Mouse (Mus musculus): ENCODE data around the gene Gjb3. TPM values are rescaled to one million over a fixed set of nuclear protein-coding genes. Genes with fewer than 3 reads are reported as not detected.

The Gjb3 gene
- total and polyA plus RNA-seq, 3 experiments = not detected

GRCm38 (mm10) chr4:127345000-127345399 is 14.4 kb upstream of the Gjb3 start:
- H3K4me2 ChIP-seq (ENCODE audit: insufficient read depth, low read depth, poor library complexity, severe bottlenecking) = no peak overlapping the region
- H3K9me3 ChIP-seq (replicated peaks; ENCODE audit: low read length) = no peaks in the 10 kb centered on the region
- no peak for DNase-seq (ENCODE audit: extremely low read depth)
- no peaks in the 10 kb centered on the region for H3K27me3 ChIP-seq (replicated peaks)
- no peak overlapping the region for H3K4me3 ChIP-seq (replicated peaks in 1 of 3; ENCODE audit: low read depth in 2 of 3, low read length in 2 of 3, poor library complexity in 1 of 3)
- no peaks in the 10 kb centered on the region for H3K36me3 ChIP-seq (replicated peaks in 1 of 2; ENCODE audit: control insufficient read depth in 1 of 2, insufficient read depth in 1 of 2, low read length in 1 of 2)
- no peak overlapping the region for H3K27ac ChIP-seq (ENCODE audit: insufficient read depth, low read depth)
- no peaks in the 10 kb centered on the region for H3K4me1 ChIP-seq (ENCODE audit: control insufficient read depth in 1 of 2, insufficient read depth in 2 of 2)
- H3K79me2 ChIP-seq (replicated peaks; ENCODE audit: control insufficient read depth, extremely low read depth, insufficient read depth, poor library complexity, severe bottlenecking) = no peaks in the 10 kb centered on the region
- dilution Hi-C loops (cut with MboI; ENCODE audit: extremely low pct_ligation_motif_present, extremely low pct_unique_long_range_greater_than_20kb, low sequenced_read_pairs) (no loop called here), in situ Hi-C loops (cut with MboI; ENCODE audit: low pct_ligation_motif_present, low pct_unique_long_range_greater_than_20kb, low sequenced_read_pairs) (no loop called here)
- no peak for TF ChIP-seq MEF2A (IDR thresholded peaks at IDR 0.05; ENCODE audit: borderline replicate concordance, low read depth, low read length)
- no peak for TF ChIP-seq MAX (IDR thresholded peaks at IDR 0.05; ENCODE audit: low read length)
- no peak for TF ChIP-seq SMC3 (IDR thresholded peaks at IDR 0.05; ENCODE audit: low read depth, low read length)
- TF ChIP-seq MAZ (IDR thresholded peaks at IDR 0.05; ENCODE audit: low read depth, low read length) = no peak
- TF ChIP-seq MAFK (IDR thresholded peaks at IDR 0.05; ENCODE audit: insufficient replicate concordance, low read length) = no peak
- TF ChIP-seq RCOR1 (conservative IDR thresholded peaks at IDR 0.05; ENCODE audit: low read depth, low read length) = no peak
- TF ChIP-seq GABPA (IDR thresholded peaks at IDR 0.05; ENCODE audit: insufficient replicate concordance, low read depth, low read length) = no peak
- no peak for TF ChIP-seq E2F4 (IDR thresholded peaks at IDR 0.05; ENCODE audit: insufficient replicate concordance, low read depth, low read length)
- TF ChIP-seq ELF1 (IDR thresholded peaks at IDR 0.05; ENCODE audit: low read depth, low read length) = no peak
- TF ChIP-seq CTCF (conservative IDR thresholded peaks at IDR 0.05 in 1 of 2, IDR thresholded peaks at IDR 0.05 in 1 of 2; ENCODE audit: low read depth in 2 of 2, low read length in 2 of 2) = no peak
- TF ChIP-seq RAD21 (IDR thresholded peaks at IDR 0.05; ENCODE audit: low read depth, low read length) = no peak
- TF ChIP-seq ZNF384 (IDR thresholded peaks at IDR 0.05; ENCODE audit: low read depth, low read length) = no peak
- TF ChIP-seq UBTF (IDR thresholded peaks at IDR 0.05; ENCODE audit: low read depth, low read length) = no peak
- no peak for TF ChIP-seq ZC3H11A (IDR thresholded peaks at IDR 0.05; ENCODE audit: low read depth, low read length)
- no peak for TF ChIP-seq USF2 (conservative IDR thresholded peaks at IDR 0.05; ENCODE audit: low read depth, low read length)
- TF ChIP-seq NRF1 (IDR thresholded peaks at IDR 0.05; ENCODE audit: low read depth, low read length) = no peak
- TF ChIP-seq SIN3A (IDR thresholded peaks at IDR 0.05; ENCODE audit: low read length) = no peak
- no peak for TF ChIP-seq PAX5 (IDR thresholded peaks at IDR 0.05; ENCODE audit: low read length)
- no peak for TF ChIP-seq TCF12 (IDR thresholded peaks at IDR 0.05; ENCODE audit: low read depth, low read length)
- no peak for TF ChIP-seq KAT2A (IDR thresholded peaks at IDR 0.05; ENCODE audit: insufficient replicate concordance, low read length)
- H3K9ac ChIP-seq (ENCODE audit: insufficient read depth, low read depth) = no peak overlapping the region

- no peak overlapping the region for H3K4me3 ChIP-seq (replicated peaks in 1 of 3; ENCODE audit: low read depth in 2 of 3, low read length in 2 of 3, poor library complexity in 1 of 3)
- TF ChIP-seq EP300 (IDR thresholded peaks at IDR 0.05; ENCODE audit: low read length) = no peak
- no peak for TF ChIP-seq UBTF (IDR thresholded peaks at IDR 0.05; ENCODE audit: low read depth, low read length)
- no peak for TF ChIP-seq ELF1 (IDR thresholded peaks at IDR 0.05; ENCODE audit: low read depth, low read length)
- TF ChIP-seq ZC3H11A (IDR thresholded peaks at IDR 0.05; ENCODE audit: low read depth, low read length) = no peak
- TF ChIP-seq PAX5 (IDR thresholded peaks at IDR 0.05; ENCODE audit: low read length) = no peak
- no peak for TF ChIP-seq E2F4 (IDR thresholded peaks at IDR 0.05; ENCODE audit: insufficient replicate concordance, low read depth, low read length)
- TF ChIP-seq BHLHE40 (IDR thresholded peaks at IDR 0.05; ENCODE audit: low read depth, low read length) = no peak
- TF ChIP-seq ZMIZ1 (IDR thresholded peaks at IDR 0.05; ENCODE audit: low read depth, low read length) = no peak
- no peak for TF ChIP-seq SMC3 (IDR thresholded peaks at IDR 0.05; ENCODE audit: low read depth, low read length)
- TF ChIP-seq JUN (IDR thresholded peaks at IDR 0.05; ENCODE audit: insufficient read depth, low read depth, low read length) = no peak
- no peak for TF ChIP-seq JUND (conservative IDR thresholded peaks at IDR 0.05; ENCODE audit: low read depth, low read length)
- no peak for TF ChIP-seq TBP (conservative IDR thresholded peaks at IDR 0.05; ENCODE audit: low read depth, low read length)
- no peak for TF ChIP-seq USF1 (IDR thresholded peaks at IDR 0.05; ENCODE audit: low read depth, low read length)
- TF ChIP-seq GABPA (IDR thresholded peaks at IDR 0.05; ENCODE audit: insufficient replicate concordance, low read depth, low read length) = no peak
- no peak for TF ChIP-seq TCF12 (IDR thresholded peaks at IDR 0.05; ENCODE audit: low read depth, low read length)
- no peak for TF ChIP-seq ETS1 (conservative IDR thresholded peaks at IDR 0.05; ENCODE audit: low read depth, low read length)
- no peaks in the 10 kb centered on the region for H3K27me3 ChIP-seq (replicated peaks)
- no peak overlapping the region for H3K9ac ChIP-seq (ENCODE audit: insufficient read depth, low read depth)
- no peak for DNase-seq (ENCODE audit: extremely low read depth)
- H3K36me3 ChIP-seq (replicated peaks in 1 of 2; ENCODE audit: control insufficient read depth in 1 of 2, insufficient read depth in 1 of 2, low read length in 1 of 2) = no peaks in the 10 kb centered on the region
- H3K79me2 ChIP-seq (replicated peaks; ENCODE audit: control insufficient read depth, extremely low read depth, insufficient read depth, poor library complexity, severe bottlenecking) = no peaks in the 10 kb centered on the region
- no peak overlapping the region for H3K27ac ChIP-seq (ENCODE audit: insufficient read depth, low read depth)
- H3K4me2 ChIP-seq (ENCODE audit: insufficient read depth, low read depth, poor library complexity, severe bottlenecking) = no peak overlapping the region
- dilution Hi-C loops (cut with MboI; ENCODE audit: extremely low pct_ligation_motif_present, extremely low pct_unique_long_range_greater_than_20kb, low sequenced_read_pairs) = no loop called here
- H3K4me1 ChIP-seq (ENCODE audit: control insufficient read depth in 1 of 2, insufficient read depth in 2 of 2) = no peaks in the 10 kb centered on the region
- H3K9me3 ChIP-seq (replicated peaks; ENCODE audit: low read length) = no peaks in the 10 kb centered on the region
- in situ Hi-C loops (cut with MboI; ENCODE audit: low pct_ligation_motif_present, low pct_unique_long_range_greater_than_20kb, low sequenced_read_pairs) = no loop called here
These were observed 10.7 kb upstream of the Gjb3 start for GRCm38 (mm10) chr4:127341372-127341771.

All from CH12.LX (cell line).